Mouse (Mus musculus) liver, embryonic 15.5 days (tissue): ENCODE data around the gene Stx3. TPM values are rescaled to one million over a fixed set of nuclear protein-coding genes. Genes with fewer than 3 reads are reported as not detected.

Experiments used
- ATAC-seq: fragments of 200-750 bp; cut with Nextera tagmentation; 2 replicates; pipeline ENCODE4 v1.8.0; 2017; ENCODE audit warnings: moderate number of reproducible peaks, mild to moderate bottlenecking, moderate library complexity; ENCODE audit not compliant: insufficient read depth
- H3K27ac ChIP-seq: fragments of 300-500 bp; sonication (generic); replicated peaks from 2 replicates; pipeline ENCODE4 v1.5.1; 2015; ENCODE audit warnings: mild to moderate bottlenecking, inconsistent platforms
- H3K27me3 ChIP-seq: fragments of 300-500 bp; sonication (generic); 2 replicates; pipeline ENCODE4 v1.6.1; 2015; ENCODE audit warnings: mild to moderate bottlenecking, inconsistent platforms
- H3K36me3 ChIP-seq: fragments of 300-500 bp; sonication (generic); replicated peaks from 2 replicates; pipeline ENCODE4 v1.6.1; 2015; ENCODE audit warnings: moderate library complexity, mild to moderate bottlenecking, inconsistent platforms
- H3K4me1 ChIP-seq: fragments of 300-500 bp; sonication (generic); replicated peaks from 2 replicates; pipeline ENCODE4 v1.6.1; 2015; ENCODE audit warnings: inconsistent platforms
- H3K4me2 ChIP-seq: fragments of 300-500 bp; sonication (generic); 2 replicates; pipeline ENCODE4 v1.6.1; 2015; ENCODE audit warnings: moderate library complexity, mild to moderate bottlenecking, inconsistent platforms
- H3K4me3 ChIP-seq: fragments of 300-500 bp; sonication (generic); replicated peaks from 2 replicates; pipeline ENCODE4 v1.5.1; 2015; ENCODE audit warnings: mild to moderate bottlenecking, inconsistent platforms
- H3K9ac ChIP-seq: fragments of 300-500 bp; sonication (generic); 2 replicates; pipeline ENCODE4 v1.6.1; 2015; ENCODE audit warnings: moderate library complexity, mild to moderate bottlenecking, inconsistent platforms
- H3K9me3 ChIP-seq: fragments of 300-500 bp; sonication (generic); replicated peaks from 2 replicates; pipeline ENCODE4 v1.6.1; 2016; ENCODE audit warnings: inconsistent platforms
- WGBS: fragments of 180-500 bp; shearing (Covaris S2); methylation state at CpG from one replicate; pipeline ENCODE4 v1.1.7; 2015; ENCODE audit warnings: mixed read lengths; ENCODE audit not compliant: insufficient replicate concordance; 5-methylcytosine and 5-hydroxymethylcytosine counted together
- polyA plus RNA-seq: library from polyadenylated mRNA; unstranded; fragments of >200 nt; fragmentation: Nextera tagmentation; extraction: Ambion mirVana; gene quantifications from 2 replicates; pipeline ENCODE4 v1.2.1, GENCODE M21; 2015

Stx3 gene
- polyA plus RNA-seq, 1 experiment from 2014 or later: 1.7 TPM

DNA sequence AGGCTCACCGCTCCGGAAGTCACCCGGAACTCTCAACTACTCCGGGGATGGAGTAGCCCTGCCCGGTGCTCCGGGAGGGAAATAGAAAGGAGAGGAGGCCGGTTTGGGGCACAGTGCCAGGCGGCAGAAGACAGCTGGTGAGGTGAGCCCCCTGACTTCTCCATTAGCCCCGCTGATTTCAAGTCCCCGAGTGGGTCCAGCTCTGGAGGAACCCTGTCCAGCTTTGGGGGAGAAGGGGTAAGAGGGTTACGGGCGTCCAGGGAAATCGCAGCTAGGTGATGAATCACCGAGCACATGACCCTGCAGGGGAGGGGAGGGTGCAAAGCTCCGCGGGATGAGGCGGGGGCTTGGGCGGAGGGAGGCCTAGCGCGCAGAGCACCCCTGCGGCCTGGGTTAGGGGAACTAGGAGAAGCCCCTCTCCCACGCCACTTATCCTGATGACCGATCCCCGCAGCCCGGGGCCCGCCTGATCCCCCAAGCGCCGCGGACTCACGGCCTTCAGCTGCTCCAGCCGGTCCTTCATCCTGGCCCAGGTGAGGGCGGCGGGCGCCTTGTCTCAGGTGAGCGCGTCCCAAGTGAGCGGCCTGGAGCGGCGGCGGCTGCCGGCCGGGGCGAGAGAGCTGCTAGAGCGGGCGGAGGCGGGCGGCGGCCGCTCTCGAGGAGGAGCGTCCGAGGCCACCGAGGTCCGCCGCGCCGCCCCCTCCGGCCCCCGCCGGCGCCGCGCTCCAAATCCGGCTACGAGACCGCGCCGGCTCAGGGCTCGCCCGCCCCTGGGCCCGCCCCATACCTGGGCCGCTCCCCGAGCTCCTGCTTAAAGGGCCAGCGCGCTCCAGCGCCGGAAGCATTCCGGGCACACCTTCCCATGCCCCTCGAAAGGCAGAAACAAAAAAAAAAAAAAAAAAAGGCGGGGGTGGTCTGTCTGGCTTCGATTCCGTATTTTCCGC is 732 bp downstream of the Stx3 start:
- Histone ChIP-seq H3K27ac (no peak overlapping the region), H3K9me3 (no peaks in the 10 kb centered on the region), H3K4me3 (peak overlapping the region; percentile 54), H3K27me3 (peaks cover 62% of the 10 kb centered on the region), H3K4me2 (peak overlapping the region; percentile 74), H3K9ac (no peak overlapping the region; the same call in 1 of the 2 replicates), H3K36me3 (no peaks in the 10 kb centered on the region), H3K4me1 (peaks cover 16% of the 10 kb centered on the region)
- peak; percentile 58 for ATAC-seq
- WGBS: under 1% methylated on average over 80 of the region's 83 CpGs

DNA sequence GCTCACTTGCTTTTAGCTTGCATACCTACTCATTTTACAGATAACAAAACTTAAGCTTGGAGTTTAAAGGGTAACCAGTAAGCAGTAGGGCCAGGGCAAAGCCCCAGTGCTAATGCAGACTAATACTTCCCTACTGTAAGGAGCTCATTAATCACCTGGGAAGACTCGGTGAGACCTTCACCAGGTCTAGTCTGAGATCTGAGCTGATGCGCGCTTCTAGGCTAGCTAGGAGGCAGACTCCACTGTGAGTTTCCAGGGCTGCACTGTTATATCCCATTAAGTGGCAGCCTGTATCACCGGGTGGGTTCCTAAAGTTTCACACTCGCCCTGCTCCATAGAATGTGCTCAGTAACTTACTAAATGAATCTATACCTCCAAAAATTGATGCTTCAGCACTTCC is 1.6 kb downstream of the Stx3 start:
- Histone ChIP-seq H3K27me3 (peaks cover 62% of the 10 kb centered on the region), H3K36me3 (no peaks in the 10 kb centered on the region), H3K4me2 (peak overlapping the region; percentile 74; the same call in 1 of the 2 replicates), H3K27ac (no peak overlapping the region), H3K4me1 (peaks cover 16% of the 10 kb centered on the region), H3K9ac (no peak overlapping the region), H3K4me3 (no peak overlapping the region), H3K9me3 (no peaks in the 10 kb centered on the region)
- no peak for ATAC-seq
- WGBS: 27% methylated on average over 5 of the region's 5 CpGs

DNA sequence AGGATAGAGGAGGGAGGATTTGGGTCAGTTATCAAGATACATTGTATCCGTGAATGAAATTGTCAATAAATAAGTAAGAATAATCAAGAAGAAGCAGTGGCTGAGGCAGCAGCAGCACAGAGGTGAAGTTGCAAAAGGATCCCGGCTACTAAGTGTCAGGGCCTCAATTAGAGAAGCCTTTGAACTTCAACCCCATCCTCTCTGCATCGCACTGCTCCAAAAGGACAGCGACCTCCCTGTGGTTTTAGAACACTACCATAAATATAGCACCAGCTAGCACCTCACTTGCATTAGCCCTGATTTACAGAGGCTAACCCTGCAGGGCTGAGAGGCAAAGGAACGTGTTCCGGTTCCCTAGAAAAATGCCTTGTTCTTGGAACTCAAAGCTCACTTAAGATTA is 2.5 kb downstream of the Stx3 start:
- no peaks in the 10 kb centered on the region for H3K9me3 ChIP-seq
- H3K4me1 ChIP-seq: peaks cover 16% of the 10 kb centered on the region
- ATAC-seq: no peak
- H3K9ac ChIP-seq: no peak overlapping the region
- no peaks in the 10 kb centered on the region for H3K36me3 ChIP-seq
- H3K27ac ChIP-seq: no peak overlapping the region
- H3K4me3 ChIP-seq: no peak overlapping the region
- no peak overlapping the region for H3K4me2 ChIP-seq
- 49% methylated on average over 6 of the region's 6 CpGs for WGBS
- peaks cover 62% of the 10 kb centered on the region for H3K27me3 ChIP-seq

DNA sequence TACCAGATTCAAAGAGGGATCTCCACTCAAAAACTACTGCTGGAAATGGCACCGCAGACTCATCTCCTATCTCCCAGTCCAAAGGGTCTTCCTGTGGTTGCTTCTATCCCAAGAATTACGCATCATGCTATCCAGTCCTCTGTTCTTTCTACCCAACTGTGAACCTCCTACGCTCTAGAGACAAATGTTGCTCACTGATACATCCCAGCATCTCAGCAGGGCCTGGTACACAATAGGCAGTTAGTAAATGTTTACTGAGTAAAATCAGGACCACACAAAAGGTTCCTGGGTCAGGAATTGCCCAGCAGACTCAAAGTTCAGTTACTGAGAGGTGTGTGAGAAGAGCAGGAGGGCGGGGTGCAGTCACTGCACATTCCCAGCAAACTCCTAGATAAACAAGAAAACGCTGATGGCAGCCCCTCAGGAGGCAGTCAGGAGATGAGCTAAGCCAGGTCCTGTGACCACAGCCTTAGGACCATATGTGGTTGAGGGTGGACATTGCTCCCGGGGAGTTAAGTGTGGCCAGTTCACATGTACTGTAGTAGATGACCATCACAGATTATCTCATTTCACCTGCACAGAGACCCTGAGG is 4.4 kb downstream of the Stx3 start:
- H3K4me2 ChIP-seq: no peak overlapping the region
- no peaks in the 10 kb centered on the region for H3K9me3 ChIP-seq
- H3K9ac ChIP-seq: no peak overlapping the region
- no peak for ATAC-seq
- no peak overlapping the region for H3K27ac ChIP-seq
- H3K27me3 ChIP-seq: peaks cover 53% of the 10 kb centered on the region
- no peak overlapping the region for H3K4me3 ChIP-seq
- 53% methylated on average over 6 of the region's 6 CpGs for WGBS
- H3K4me1 ChIP-seq: peaks cover 16% of the 10 kb centered on the region
- H3K36me3 ChIP-seq: no peaks in the 10 kb centered on the region

DNA sequence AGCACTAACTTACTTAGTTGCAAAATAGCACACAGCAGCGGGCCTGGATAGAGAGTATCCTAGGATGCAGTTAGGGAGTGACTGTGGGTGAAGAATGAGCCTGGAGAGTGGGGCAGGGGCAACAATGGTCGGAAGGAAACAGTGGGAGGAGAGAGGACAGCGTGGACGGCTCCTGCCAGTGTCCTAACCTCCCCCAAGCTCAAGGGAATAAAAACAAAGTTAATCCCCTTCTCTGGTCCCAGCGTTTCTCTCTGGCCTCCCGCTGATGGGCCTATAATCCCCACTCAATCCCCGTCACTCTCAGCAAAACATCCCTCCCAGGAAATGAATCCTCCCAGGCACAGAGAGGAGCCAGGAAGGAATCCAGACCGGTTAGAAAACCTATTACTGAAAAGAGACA is 5.6 kb downstream of the Stx3 start:
- H3K36me3 ChIP-seq: no peaks in the 10 kb centered on the region
- H3K9ac ChIP-seq: no peak overlapping the region
- no peak overlapping the region for H3K4me3 ChIP-seq
- H3K9me3 ChIP-seq: no peaks in the 10 kb centered on the region
- 20% methylated on average over 8 of the region's 8 CpGs for WGBS
- peaks cover 7% of the 10 kb centered on the region; the same call in 1 of the 2 replicates for H3K4me1 ChIP-seq
- no peak overlapping the region for H3K27ac ChIP-seq
- no peak for ATAC-seq
- H3K27me3 ChIP-seq: peaks cover 41% of the 10 kb centered on the region
- no peak overlapping the region for H3K4me2 ChIP-seq

DNA sequence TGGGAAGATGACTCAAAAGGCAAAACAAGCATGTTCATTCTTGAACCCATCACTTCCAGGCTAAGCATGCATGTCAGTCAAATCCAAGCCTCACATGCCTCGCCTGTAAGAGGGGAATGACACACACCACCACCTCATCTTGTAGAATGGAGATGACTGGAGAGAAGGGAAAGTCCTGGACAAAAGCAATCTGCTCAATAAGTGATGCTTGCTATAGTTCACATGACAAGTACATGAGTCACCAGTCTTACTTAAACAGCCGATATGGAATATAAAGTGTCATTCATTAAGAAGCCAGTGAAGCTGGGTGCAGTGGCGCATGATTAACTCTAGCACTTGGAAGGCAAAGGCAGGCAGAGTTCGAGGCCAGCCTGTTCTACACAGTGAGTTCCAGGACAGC is 6.1 kb downstream of the Stx3 start:
- WGBS: 57% methylated on average over 4 of the region's 4 CpGs
- H3K4me2 ChIP-seq: no peak overlapping the region
- no peaks in the 10 kb centered on the region for H3K9me3 ChIP-seq
- ATAC-seq: no peak
- H3K4me3 ChIP-seq: no peak overlapping the region
- H3K9ac ChIP-seq: no peak overlapping the region
- H3K4me1 ChIP-seq: 0 out of 2 replicates have a peak, but pooled peaks cover 3% of the 10 kb centered on the region
- H3K27me3 ChIP-seq: peaks cover 36% of the 10 kb centered on the region
- no peak overlapping the region for H3K27ac ChIP-seq
- H3K36me3 ChIP-seq: no peaks in the 10 kb centered on the region

DNA sequence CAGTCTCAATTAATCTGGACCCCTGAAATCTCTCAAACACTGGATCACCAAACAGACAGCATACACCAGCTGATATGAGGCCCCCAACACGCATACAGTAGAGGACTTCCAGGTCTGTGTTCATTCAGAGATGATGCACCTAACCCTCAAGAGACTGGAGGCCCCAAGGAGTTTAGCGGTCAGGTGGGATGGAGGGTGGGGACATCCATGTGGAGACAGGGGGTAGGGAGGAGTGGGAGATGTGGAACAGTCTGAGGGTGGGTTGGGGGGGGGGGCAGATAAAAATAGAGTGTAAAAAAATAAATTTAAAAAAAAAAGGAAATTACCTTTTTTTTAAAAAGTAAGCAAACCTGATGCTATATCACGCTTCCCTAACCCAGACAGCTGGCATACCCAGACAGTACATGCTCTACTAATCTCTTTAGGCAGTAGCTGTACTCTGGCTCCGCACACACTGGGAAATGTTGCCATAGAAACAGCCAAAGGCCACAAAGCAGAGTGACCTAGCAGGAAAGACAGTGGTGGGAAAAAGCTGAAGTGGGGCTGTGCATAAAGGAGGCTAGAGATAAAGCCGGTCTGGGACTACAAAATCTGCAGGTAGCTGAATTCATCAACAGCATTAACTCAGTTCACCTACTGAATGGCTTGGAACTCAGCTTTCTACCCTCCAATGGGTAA is 7.4 kb downstream of the Stx3 start:
- no peak overlapping the region for H3K4me3 ChIP-seq
- no peaks in the 10 kb centered on the region for H3K9me3 ChIP-seq
- H3K27me3 ChIP-seq: peaks cover 22% of the 10 kb centered on the region
- peak; percentile 44; the same call in 1 of the 2 replicates for ATAC-seq
- H3K27ac ChIP-seq: no peak overlapping the region
- H3K4me1 ChIP-seq: peaks cover 3% of the 10 kb centered on the region; the same call in 1 of the 2 replicates
- H3K4me2 ChIP-seq: no peak overlapping the region
- no peak overlapping the region for H3K9ac ChIP-seq
- no peaks in the 10 kb centered on the region for H3K36me3 ChIP-seq
- 30% methylated on average over 5 of the region's 5 CpGs for WGBS

DNA sequence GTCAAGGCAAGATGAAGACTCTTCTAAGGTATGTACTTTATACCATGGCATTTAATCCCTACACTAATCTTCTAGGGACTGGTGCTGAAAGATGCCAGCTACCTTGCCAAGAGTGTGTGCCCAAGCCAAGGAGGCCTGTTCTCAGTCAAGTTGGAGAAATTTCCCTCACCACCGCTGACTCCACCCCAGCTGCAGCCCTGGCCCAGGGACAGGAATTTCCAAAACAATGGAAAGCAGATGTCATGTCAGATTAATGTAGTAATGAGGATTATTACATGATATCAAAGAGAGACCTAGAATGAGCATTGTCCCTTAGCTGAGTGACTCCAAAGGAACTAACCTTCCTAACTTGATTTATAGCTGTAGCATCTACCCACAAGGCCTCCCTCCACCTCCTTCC is 8.3 kb downstream of the Stx3 start:
- WGBS: 71% methylated on average over 1 of the region's 1 CpGs
- no peak overlapping the region for H3K4me3 ChIP-seq
- ATAC-seq: no peak

DNA sequence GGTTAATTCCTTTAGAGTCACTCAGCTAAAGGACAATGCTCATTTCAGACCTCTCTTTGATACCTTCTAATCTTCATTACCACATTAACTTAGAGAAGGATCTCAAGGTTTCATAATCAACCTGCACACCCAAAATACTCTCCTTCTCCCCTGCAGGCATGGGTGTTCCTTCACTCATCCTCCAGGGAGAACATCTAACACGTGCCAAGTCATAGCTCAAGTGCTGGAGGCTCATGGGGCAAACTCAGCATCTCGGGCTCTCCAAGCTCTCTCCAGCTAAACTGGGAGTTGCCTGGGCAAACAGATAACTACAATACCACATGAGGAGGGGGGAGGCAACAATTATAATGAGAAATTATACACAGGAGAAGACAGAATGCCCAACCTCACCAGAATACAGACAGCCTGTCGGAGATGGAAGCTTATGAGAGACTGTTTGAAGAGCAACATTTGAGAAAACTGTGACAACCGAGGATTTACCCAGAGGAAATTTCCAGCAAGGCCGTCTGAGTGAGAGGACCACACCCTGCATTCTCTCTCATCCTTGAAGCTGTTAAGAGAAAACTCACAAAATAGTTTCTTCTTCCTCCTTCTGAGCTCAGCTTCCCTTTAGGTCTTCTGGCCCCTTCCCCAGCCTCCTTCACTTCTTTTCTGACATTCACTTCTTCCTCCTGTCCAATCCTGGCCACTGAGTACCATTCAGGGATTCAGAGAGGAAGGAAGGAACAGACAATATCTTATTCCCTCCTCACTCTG is 9.0 kb downstream of the Stx3 start:
- Histone ChIP-seq H3K27ac (no peak overlapping the region), H3K4me2 (no peak overlapping the region), H3K27me3 (0 out of 2 replicates have a peak, but pooled peaks cover 8% of the 10 kb centered on the region), H3K4me1 (peaks cover 3% of the 10 kb centered on the region; the same call in 1 of the 2 replicates), H3K9me3 (no peaks in the 10 kb centered on the region), H3K36me3 (no peaks in the 10 kb centered on the region), H3K9ac (no peak overlapping the region), H3K4me3 (no peak overlapping the region)
- ATAC-seq: no peak
- WGBS: 31% methylated on average over 5 of the region's 5 CpGs

More for the DNA sequence above, 8.3 kb downstream of the Stx3 start:
- Histone ChIP-seq H3K4me2 (no peak overlapping the region), H3K4me1 (peaks cover 3% of the 10 kb centered on the region; the same call in 1 of the 2 replicates), H3K9ac (no peak overlapping the region), H3K27ac (no peak overlapping the region), H3K9me3 (no peaks in the 10 kb centered on the region), H3K27me3 (peaks cover 13% of the 10 kb centered on the region), H3K36me3 (no peaks in the 10 kb centered on the region)

DNA sequence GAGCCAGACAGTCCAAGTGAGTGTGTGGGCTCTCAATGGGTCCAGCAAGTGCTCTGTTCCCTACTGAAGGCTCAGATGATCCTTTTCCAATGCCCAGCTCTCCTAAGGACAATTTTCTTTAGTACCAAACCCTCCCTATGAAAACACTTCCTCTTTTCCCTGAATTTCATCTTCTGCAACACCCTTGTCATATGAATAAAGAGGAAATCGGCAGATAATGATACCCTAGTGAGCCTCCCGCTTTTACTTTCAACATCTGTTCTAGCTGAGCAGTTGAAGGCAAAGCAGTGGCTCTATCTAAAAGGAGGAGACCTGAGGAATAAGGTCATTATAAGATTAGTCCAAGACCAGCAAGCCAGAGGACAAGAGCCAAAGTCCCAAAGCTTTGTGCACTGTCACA is 10.8 kb downstream of the Stx3 start:
- no peaks in the 10 kb centered on the region for H3K9me3 ChIP-seq
- H3K27ac ChIP-seq: no peak overlapping the region
- no peak overlapping the region for H3K9ac ChIP-seq
- no peaks in the 10 kb centered on the region for H3K36me3 ChIP-seq
- H3K4me2 ChIP-seq: no peak overlapping the region
- H3K4me3 ChIP-seq: no peak overlapping the region
- H3K4me1 ChIP-seq: no peaks in the 10 kb centered on the region; the same call in 1 of the 2 replicates
- H3K27me3 ChIP-seq: no peaks in the 10 kb centered on the region
- ATAC-seq: no peak
- WGBS: 21% methylated on average over 2 of the region's 2 CpGs
